Mouse (Mus musculus): Measurements from ENCODE around the gene Plcl2. TPM values are rescaled to one million over a fixed set of nuclear protein-coding genes. Genes with fewer than 3 reads are reported as not detected.

Plcl2 gene
- total and polyA plus RNA-seq, 2 experiments from 2014 or later: 8.8 to 43.2 TPM

DNA sequence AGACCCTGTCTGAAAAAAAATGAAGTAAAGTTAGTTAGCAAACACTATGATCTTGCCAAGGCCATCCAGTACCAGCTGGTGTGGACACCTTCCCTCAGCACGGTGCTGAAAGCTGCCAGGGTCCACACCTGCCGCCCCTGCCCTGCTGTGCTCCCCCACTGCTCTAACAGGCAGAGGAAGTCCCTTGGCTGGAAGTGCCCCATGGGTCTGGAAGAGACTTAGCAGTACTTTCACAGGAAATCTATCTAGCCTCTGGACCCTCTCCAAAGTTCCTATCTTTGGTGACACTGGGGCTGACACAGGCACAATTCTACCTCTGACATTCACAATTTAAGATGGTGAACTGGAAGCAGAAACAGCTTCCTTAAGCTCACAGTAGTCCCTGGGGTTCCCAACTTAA lies 227.9 kb downstream of the Plcl2 start:
- Histone ChIP-seq H3K9ac (replicated peaks; ENCODE audit: low read length, poor library complexity, severe bottlenecking) (no peak overlapping the region), H3K9me3 (ENCODE audit: low read length) (no peaks in the 10 kb centered on the region), H3K27ac (ENCODE audit: low read depth, low read length) (no peak overlapping the region), H3K4me1 (ENCODE audit: insufficient read depth, low read length) (no peaks in the 10 kb centered on the region), H3K4me2 (ENCODE audit: low read depth, low read length, poor library complexity, severe bottlenecking) (no peak overlapping the region), H3K27me3 (ENCODE audit: insufficient read depth, low read length) (no peaks in the 10 kb centered on the region), H3K36me3 (ENCODE audit: insufficient read depth, low read length) (peaks cover 13% of the 10 kb centered on the region), H3K4me3 (ENCODE audit: low read depth, low read length) (no peak overlapping the region)
- WGBS: 65% methylated on average over 2 of the region's 2 CpGs
- DNase-seq (ENCODE audit: low spot score) (no peak), ATAC-seq (ENCODE audit: low FRiP score) (no peak)
- no peak for TF ChIP-seq CTCF (IDR thresholded peaks at IDR 0.05)

Other genes starting within 250 kb of the Plcl2 start
- gene Dazl, start 215.8 kb upstream of the Plcl2 start, total RNA-seq (2014; rRNA removed): 0.14 and 0.22 TPM in 2 replicates
- 0.98 and 1.2 TPM in 2 replicates for gene Dazl, start 215.8 kb upstream of the Plcl2 start, polyA plus RNA-seq (2015; fragmentation: Nextera tagmentation; extraction: Ambion mirVana)

Data from midbrain, postnatal 0 days (tissue).